ENCODE assay signal across 9 mouse cellular contexts in the genomic region with DNA sequence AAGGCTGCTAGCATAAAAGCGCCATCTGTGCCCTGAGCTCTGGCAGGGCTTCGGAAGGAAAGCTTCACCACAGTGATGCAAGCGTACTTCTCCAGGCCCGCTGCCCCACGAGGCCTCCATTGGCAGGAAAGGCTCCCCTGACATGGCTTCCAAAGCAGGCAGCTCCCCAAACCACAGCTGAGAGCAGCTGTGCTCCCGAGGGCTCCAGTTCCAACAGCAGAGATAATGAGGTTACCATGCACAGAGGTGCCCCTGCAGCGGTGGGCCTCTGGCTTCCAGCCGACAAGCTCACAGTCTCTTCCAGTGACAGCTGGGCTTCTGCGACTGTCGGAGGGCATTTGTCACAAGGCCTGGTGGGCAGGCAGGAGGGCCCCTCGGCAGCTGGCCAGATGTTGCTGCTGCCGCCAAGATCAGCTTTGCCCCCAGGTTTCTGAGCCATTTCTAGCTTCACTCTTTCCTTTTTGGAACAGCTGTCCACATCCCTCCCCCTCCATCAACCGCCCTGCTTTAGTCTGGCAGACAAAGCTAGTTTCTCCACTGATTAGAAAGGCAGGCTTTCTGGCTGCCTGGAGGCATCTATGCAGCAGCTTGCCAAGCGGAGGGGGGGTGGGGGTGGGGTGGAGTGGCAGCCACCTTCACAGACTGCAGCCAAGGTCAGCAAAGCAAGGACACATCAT. TPM values are rescaled to one million over a fixed set of nuclear protein-coding genes. Genes with fewer than 3 reads are reported as not detected.
DNase-seq lines count a peak whose midpoint lies in the region; ATAC-seq and TF ChIP-seq lines count a peak whose summit lies in the region.
"Had no signal": no experiment of that assay in that cellular context is flagged by ENCODE, and none has a peak within 500 bp of the region (broad histone marks: within the 10 kb centered on the region; RNA-seq: fewer than 3 reads in every experiment).

No protein-coding gene starts in this region.

- no peak overlapping the region for H3K4me3 ChIP-seq in forebrain, embryonic 13.5 days
- H3K4me3 ChIP-seq in heart, embryonic 16.5 days (ENCODE audit: low read length) = peak overlapping the region; percentile 15
- no peak overlapping the region for H3K4me3 ChIP-seq in kidney, postnatal 0 days (replicated peaks; ENCODE audit: low read depth, low read length)
- no peak overlapping the region for H3K4me3 ChIP-seq in lung, embryonic 16.5 days (ENCODE audit: low read length)
- H3K4me3 ChIP-seq: liver, embryonic 13.5 days had no signal

- H3K4me1 ChIP-seq in forebrain, embryonic 13.5 days = peaks cover 89% of the 10 kb centered on the region
- H3K4me1 ChIP-seq in heart, embryonic 16.5 days (ENCODE audit: control insufficient read depth, insufficient read depth, low read length) = peaks cover 81% of the 10 kb centered on the region
- peaks cover 57% of the 10 kb centered on the region for H3K4me1 ChIP-seq in kidney, postnatal 0 days (replicated peaks; ENCODE audit: insufficient read depth, low read length)
- H3K4me1 ChIP-seq in lung, embryonic 16.5 days (replicated peaks; ENCODE audit: control insufficient read depth, insufficient read depth, low read length) = peaks cover 31% of the 10 kb centered on the region

- H3K4me2 ChIP-seq in forebrain, embryonic 13.5 days = peak overlapping the region; percentile 22
- H3K4me2 ChIP-seq in heart, embryonic 16.5 days (ENCODE audit: low read depth, low read length) = peak overlapping the region; percentile 52
- H3K4me2 ChIP-seq in kidney, postnatal 0 days (ENCODE audit: low read length) = no peak overlapping the region
- no peak overlapping the region for H3K4me2 ChIP-seq in lung, embryonic 16.5 days (ENCODE audit: low read depth, low read length)
- H3K4me2 ChIP-seq: liver, embryonic 13.5 days had no signal

- no peaks in the 10 kb centered on the region for H3K36me3 ChIP-seq in forebrain, embryonic 13.5 days (ENCODE audit: poor library complexity, severe bottlenecking)
- H3K36me3 ChIP-seq in heart, embryonic 16.5 days (ENCODE audit: control insufficient read depth, insufficient read depth) = no peaks in the 10 kb centered on the region; the same call in 1 of the 2 replicates
- H3K36me3 ChIP-seq in kidney, postnatal 0 days (ENCODE audit: insufficient read depth, low read length) = 0 out of 2 replicates have a peak, but pooled peaks cover 3% of the 10 kb centered on the region
- peaks cover 2% of the 10 kb centered on the region; the same call in 1 of the 2 replicates for H3K36me3 ChIP-seq in lung, embryonic 16.5 days (ENCODE audit: control insufficient read depth, insufficient read depth, low read length)
- H3K36me3 ChIP-seq: liver, embryonic 13.5 days had no signal

- peak overlapping the region; percentile 48 for H3K9ac ChIP-seq in forebrain, embryonic 13.5 days
- H3K9ac ChIP-seq in heart, embryonic 16.5 days (ENCODE audit: low read length) = peak overlapping the region; percentile 56
- H3K9ac ChIP-seq in kidney, postnatal 0 days (ENCODE audit: low read depth, low read length) = 0 out of 2 replicates have a peak overlapping the region, but pooled peaks have one; percentile 0
- no peak overlapping the region for H3K9ac ChIP-seq in lung, embryonic 16.5 days (ENCODE audit: low read length)
- H3K9ac ChIP-seq: liver, embryonic 13.5 days had no signal

- peak overlapping the region; percentile 96 for H3K27ac ChIP-seq in forebrain, embryonic 13.5 days
- peak overlapping the region; percentile 99 for H3K27ac ChIP-seq in heart, embryonic 16.5 days (ENCODE audit: low read length)
- peak overlapping the region; percentile 61 for H3K27ac ChIP-seq in kidney, postnatal 0 days
- peak overlapping the region; percentile 73 for H3K27ac ChIP-seq in lung, embryonic 16.5 days (ENCODE audit: low read length)
- H3K27ac ChIP-seq: liver, embryonic 13.5 days had no signal

- ATAC-seq in forebrain, embryonic 13.5 days = peak; percentile 60
- peak; percentile 79 for ATAC-seq in heart, embryonic 16.5 days (replicated peaks; ENCODE audit: extremely low read depth, insufficient read depth, low FRiP score)
- no peak for ATAC-seq in kidney, postnatal 0 days (replicated peaks; ENCODE audit: low FRiP score, low read depth)
- peak; percentile 87 for ATAC-seq in lung, embryonic 16.5 days (ENCODE audit: low read depth)
- ATAC-seq in monocyte, adult 5-6 weeks (replicated peaks; ENCODE audit: insufficient number of reproducible peaks, low FRiP score, low TSS enrichment, poor library complexity, severe bottlenecking) = no peak

- no peaks in the 10 kb centered on the region for H3K9me3 ChIP-seq in forebrain, embryonic 13.5 days (replicated peaks)
- H3K9me3 ChIP-seq in heart, embryonic 16.5 days (replicated peaks; ENCODE audit: control insufficient read depth, low read length) = no peaks in the 10 kb centered on the region
- no peaks in the 10 kb centered on the region for H3K9me3 ChIP-seq in kidney, postnatal 0 days (replicated peaks; ENCODE audit: low read length)
- no peaks in the 10 kb centered on the region for H3K9me3 ChIP-seq in lung, embryonic 16.5 days (ENCODE audit: control insufficient read depth, low read length)
- H3K9me3 ChIP-seq: liver, embryonic 13.5 days had no signal

- TF ChIP-seq CTCF in kidney, postnatal 0 days (IDR thresholded peaks at IDR 0.05; ENCODE audit: low read depth) = no peak

- peak; percentile 63 for DNase-seq in 3134 (ENCODE audit: extremely low read depth, insufficient read length, low spot score)
- DNase-seq in adrenal gland, postnatal 25 days = peak; percentile 64
- no peak for DNase-seq in kidney, postnatal 0 days (ENCODE audit: low spot score)
- DNase-seq in retina, embryonic 14.5 days (ENCODE audit: low spot score) = peak; percentile 68
- DNase-seq: liver, embryonic 13.5 days had no signal

- no peaks in the 10 kb centered on the region for H3K27me3 ChIP-seq in forebrain, embryonic 13.5 days
- H3K27me3 ChIP-seq in heart, embryonic 16.5 days (ENCODE audit: control insufficient read depth, insufficient read depth, low read length) = no peaks in the 10 kb centered on the region
- no peaks in the 10 kb centered on the region for H3K27me3 ChIP-seq in kidney, postnatal 0 days (ENCODE audit: insufficient read depth, low read length)
- H3K27me3 ChIP-seq in lung, embryonic 16.5 days (ENCODE audit: control insufficient read depth, insufficient read depth, low read depth, low read length) = no peaks in the 10 kb centered on the region
- H3K27me3 ChIP-seq: liver, embryonic 13.5 days had no signal

- 11% methylated on average over 14 of the region's 14 CpGs for WGBS in forebrain, embryonic 13.5 days
- 16% methylated on average over 14 of the region's 14 CpGs for WGBS in heart, embryonic 16.5 days
- 26% methylated on average over 14 of the region's 14 CpGs for WGBS in kidney, postnatal 0 days
- 34% methylated on average over 14 of the region's 14 CpGs for WGBS in lung, embryonic 16.5 days

RNA-seq across cellular contexts. Expression of a gene that starts 10.2 kb away (rescaled TPM):
- 33.9 and 35.3 TPM in 2 replicates for total RNA-seq in adrenal gland, postnatal 25 days (2021)
- polyA plus RNA-seq in forebrain, embryonic 13.5 days (2015; fragmentation: Nextera tagmentation; extraction: Ambion mirVana) = 2.5 and 3.4 TPM in 2 replicates
- 9.1 and 10.9 TPM in 2 replicates for polyA plus RNA-seq in heart, embryonic 16.5 days (2015; fragmentation: Nextera tagmentation; extraction: Ambion mirVana)
- polyA plus RNA-seq in kidney, postnatal 0 days (2015; fragmentation: Nextera tagmentation; extraction: Ambion mirVana) = 9.9 and 10.2 TPM in 2 replicates
- polyA plus RNA-seq in lung, embryonic 16.5 days (2015; fragmentation: Nextera tagmentation; extraction: Ambion mirVana) = 4.4 and 4.8 TPM in 2 replicates
- 0.48 TPM in 1 of 3 replicates, not detected in the others for total RNA-seq in monocyte, adult 5-6 weeks (2017)

Comparison
In these comparisons a context has a peak if more than half of its experiments do, and no peak if none do; other contexts are left out.
1. ATAC-seq: peak in forebrain, embryonic 13.5 days (single experiment), heart, embryonic 16.5 days (single experiment) and lung, embryonic 16.5 days (single experiment); none in kidney, postnatal 0 days (single experiment) and monocyte, adult 5-6 weeks (single experiment).
2. H3K4me2 ChIP-seq: peak in forebrain, embryonic 13.5 days (single experiment) and heart, embryonic 16.5 days (single experiment); none in kidney, postnatal 0 days (single experiment) and lung, embryonic 16.5 days (single experiment).
3. Peak in every context shown above with its lines, with median percentiles within 50 percentile points of each other: H3K27ac ChIP-seq.